Mouse (Mus musculus) forebrain, embryonic 14.5 days (tissue): ENCODE results near the gene Tmem143. TPM values are rescaled to one million over a fixed set of nuclear protein-coding genes. Genes with fewer than 3 reads are reported as not detected.
A peak's percentile ranks its signal among the peaks of the same experiment; 100 is the strongest.
"Not testable (repeated sequence)": the region's sequence is repeated elsewhere in the genome, so short reads cannot be mapped to it uniquely, and the experiment has no call there.

ENCODE experiments used
- ATAC-seq: fragments of 200-750 bp; cut with Nextera tagmentation; 2 replicates; pipeline ENCODE4 v1.8.0; 2017; ENCODE audit warnings: mild to moderate bottlenecking, moderate library complexity
- DNase-seq: peaks from one replicate; pipeline ENCODE4 v3.0.0-alpha.2; 2015; ENCODE audit warnings: low spot score
- H3K27ac ChIP-seq: fragments of 300-500 bp; sonication (generic); 2 replicates; pipeline ENCODE4 v1.5.1; 2014; ENCODE audit warnings: low read depth, mild to moderate bottlenecking, control low read depth, low read length, moderate library complexity
- H3K27me3 ChIP-seq: fragments of 300-500 bp; sonication (generic); replicated peaks from 2 replicates; pipeline ENCODE4 v1.6.1; 2014; ENCODE audit warnings: low read length, control low read depth, mixed read lengths; ENCODE audit not compliant: control insufficient read depth, insufficient read depth
- H3K36me3 ChIP-seq: fragments of 300-500 bp; sonication (generic); 2 replicates; pipeline ENCODE4 v1.6.1; 2014; ENCODE audit warnings: low read length, control low read depth; ENCODE audit not compliant: control insufficient read depth, insufficient read depth
- H3K4me1 ChIP-seq: fragments of 300-500 bp; sonication (generic); 2 replicates; pipeline ENCODE4 v1.6.1; 2014; ENCODE audit warnings: antibody characterized with exemption, low read length, control low read depth; ENCODE audit not compliant: control insufficient read depth, insufficient read depth
- H3K4me2 ChIP-seq: fragments of 300-500 bp; sonication (generic); 2 replicates; pipeline ENCODE4 v1.6.1; 2014; ENCODE audit warnings: mild to moderate bottlenecking, control low read depth, low read length
- H3K4me3 ChIP-seq: fragments of 300-500 bp; sonication (generic); 2 replicates; pipeline ENCODE4 v1.5.1; 2014; ENCODE audit warnings: low read depth, low read length, control low read depth
- H3K9ac ChIP-seq: fragments of 300-500 bp; sonication (generic); 2 replicates; pipeline ENCODE4 v1.6.1; 2014; ENCODE audit warnings: mild to moderate bottlenecking, low read length, control low read depth, moderate library complexity
- H3K9me3 ChIP-seq: fragments of 300-500 bp; sonication (generic); replicated peaks from 2 replicates; pipeline ENCODE4 v1.6.1; 2016; ENCODE audit warnings: low read length, control low read depth, mixed read lengths; ENCODE audit not compliant: control insufficient read depth
- WGBS: fragments of 180-500 bp; shearing (Covaris S2); extraction: QIAGEN DNeasy Blood & Tissue Kit; methylation state at CpG from one replicate; pipeline ENCODE4 v1.1.7; 2014; 5-methylcytosine and 5-hydroxymethylcytosine counted together
- polyA plus RNA-seq: library from polyadenylated mRNA; unstranded; fragments of >200 nt; fragmentation: Nextera tagmentation; extraction: Ambion mirVana; gene quantifications from 2 replicates; pipeline ENCODE4 v1.2.1, GENCODE M21; 2014

Tmem143 gene
- polyA plus RNA-seq, 1 experiment from 2014 or later: 5.1 TPM

GRCm38 (mm10) chr7:45923762-45924428 lies 27.2 kb downstream of the Tmem143 start, which contains the start of gene Ccdc114:
Gene Ccdc114, plus strand, starts transcription at chr7:45924072.
- Histone ChIP-seq H3K27me3 (no peaks in the 10 kb centered on the region), H3K4me1 (peaks cover 6% of the 10 kb centered on the region), H3K9me3 (no peaks in the 10 kb centered on the region), H3K4me3 (peak within 1 kb of the TSS; percentile 37), H3K27ac (peak within 1 kb of the TSS; percentile 63; the same call in 1 of the 2 replicates), H3K36me3 (no peaks in the 10 kb centered on the region), H3K9ac (peak within 1 kb of the TSS; percentile 53), H3K4me2 (peak within 1 kb of the TSS; percentile 52)
- DNase-seq: peak; percentile 25
- 7% methylated on average over 24 of the region's 24 CpGs for WGBS
- peak; percentile 33; the same call in 1 of the 2 replicates for ATAC-seq

DNA sequence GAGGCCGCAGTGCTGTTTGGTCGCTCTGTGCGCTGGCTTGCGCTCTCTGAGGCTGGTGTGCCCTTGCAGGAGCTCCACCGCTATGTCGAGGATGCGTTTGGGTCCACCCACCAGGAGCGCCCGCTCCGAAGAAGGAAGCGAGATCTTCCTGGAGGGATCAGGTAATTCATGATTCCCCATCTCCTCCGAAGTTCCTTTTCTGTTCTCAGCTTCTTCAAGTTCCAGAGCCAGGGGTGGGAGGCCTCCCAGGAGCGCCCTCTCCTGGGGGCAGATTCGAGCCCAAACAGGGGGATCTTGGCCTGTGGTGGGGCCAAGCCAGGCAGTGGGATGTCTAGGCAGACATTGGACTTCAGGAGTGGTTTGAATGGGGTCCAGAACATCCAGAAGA lies 27.7 kb downstream of the Tmem143 start:
- Histone ChIP-seq H3K27me3 (no peaks in the 10 kb centered on the region), H3K27ac (0 out of 2 replicates have a peak overlapping the region, but pooled peaks have one; percentile 0), H3K36me3 (no peaks in the 10 kb centered on the region), H3K4me1 (peaks cover 6% of the 10 kb centered on the region), H3K4me2 (peak overlapping the region; percentile 52), H3K9me3 (no peaks in the 10 kb centered on the region), H3K9ac (no peak overlapping the region), H3K4me3 (no peak overlapping the region)
- 14% methylated on average over 14 of the region's 14 CpGs for WGBS
- ATAC-seq: no peak
- no peak for DNase-seq

- no peaks in the 10 kb centered on the region for H3K36me3 ChIP-seq
- no peak overlapping the region for H3K27ac ChIP-seq
- H3K9ac ChIP-seq: no peak overlapping the region
- no peak overlapping the region for H3K4me3 ChIP-seq
- no peaks in the 10 kb centered on the region for H3K4me1 ChIP-seq
- 0 out of 2 replicates have a peak overlapping the region, but pooled peaks have one; percentile 24 for H3K4me2 ChIP-seq
- H3K9me3 ChIP-seq: no peaks in the 10 kb centered on the region
- H3K27me3 ChIP-seq: no peaks in the 10 kb centered on the region
- no peak for ATAC-seq
- 10% methylated on average over 19 of the region's 23 CpGs for WGBS
- no peak for DNase-seq
Observed at GRCm38 (mm10) chr7:45928626-45929295, 32.0 kb downstream of the Tmem143 start.

DNA sequence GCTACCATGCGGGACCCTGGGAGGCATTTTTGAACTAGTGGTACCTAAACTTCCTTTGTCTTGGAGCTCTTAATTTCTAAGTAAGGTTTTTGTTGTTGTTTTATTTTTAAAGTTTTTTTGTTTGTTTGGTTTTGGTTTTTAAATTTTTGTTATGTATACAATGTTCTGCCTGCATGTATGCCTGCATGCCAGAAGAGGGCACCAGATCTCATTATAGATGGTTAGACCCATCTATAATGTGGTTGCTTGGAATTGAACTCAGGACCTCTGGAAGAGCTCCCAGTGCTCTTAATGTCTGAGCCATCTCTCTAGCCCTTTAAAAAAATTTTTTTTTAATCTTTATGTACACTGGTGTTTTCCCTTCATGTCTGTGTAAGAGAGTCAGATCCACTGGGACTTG lies 32.9 kb downstream of the Tmem143 start:
- Histone ChIP-seq H3K36me3 (no peaks in the 10 kb centered on the region), H3K9ac (no peak overlapping the region), H3K4me3 (no peak overlapping the region), H3K4me2 (no peak overlapping the region), H3K4me1 (no peaks in the 10 kb centered on the region), H3K9me3 (no peaks in the 10 kb centered on the region), H3K27ac (no peak overlapping the region), H3K27me3 (no peaks in the 10 kb centered on the region)
- no peak for DNase-seq
- 83% methylated on average over 1 of the region's 1 CpGs for WGBS
- no peak for ATAC-seq

DNA sequence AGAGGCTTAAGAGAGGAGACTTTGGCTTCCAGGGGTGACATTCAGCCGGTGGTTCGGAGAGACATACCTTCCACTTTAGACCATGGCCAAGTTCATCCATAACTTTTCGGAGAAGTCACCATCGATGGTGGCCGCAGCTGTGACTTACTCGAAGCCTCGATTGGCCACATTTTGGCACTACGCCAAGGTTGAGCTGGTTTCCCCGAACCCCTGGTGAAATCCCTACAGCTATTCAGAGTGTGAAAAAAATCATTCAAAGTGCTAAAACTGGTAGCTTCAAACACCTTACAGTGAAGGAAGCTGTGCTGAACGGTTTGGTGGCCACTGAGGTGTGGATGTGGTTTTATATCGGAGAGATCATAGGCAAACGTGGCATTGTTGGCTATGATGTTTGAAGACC lies 37.0 kb downstream of the Tmem143 start:
- WGBS: 89% methylated on average over 12 of the region's 12 CpGs
- not testable (repeated sequence) for H3K4me1 ChIP-seq, DNase-seq, H3K9me3 ChIP-seq, H3K4me3 ChIP-seq, H3K27ac ChIP-seq, H3K27me3 ChIP-seq, H3K4me2 ChIP-seq, ATAC-seq, H3K36me3 ChIP-seq, H3K9ac ChIP-seq

DNA sequence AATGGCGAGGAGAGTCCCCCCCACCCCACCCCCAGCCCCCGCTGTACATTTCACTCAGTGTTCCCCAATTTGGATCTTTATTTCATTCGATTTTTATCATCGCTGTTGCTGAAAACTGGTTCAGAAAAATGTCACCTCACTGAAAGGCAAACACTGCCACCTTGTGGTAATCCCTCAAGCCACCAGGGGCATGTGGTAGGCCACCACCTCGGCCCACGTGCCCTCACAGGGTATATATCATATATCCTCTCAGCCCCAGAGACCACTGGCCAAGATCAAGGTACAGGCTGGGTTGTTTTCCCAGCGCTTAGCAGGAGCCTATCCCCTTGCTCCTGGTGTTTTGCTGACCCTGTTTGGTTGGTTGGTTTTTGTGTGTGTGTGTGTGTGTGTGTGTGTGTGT lies 38.4 kb downstream of the Tmem143 start:
- DNase-seq (peak; percentile 72), ATAC-seq (0 out of 2 replicates have a peak, but pooled peaks have one; percentile 42)
- Histone ChIP-seq H3K4me2 (no peak overlapping the region), H3K4me1 (no peaks in the 10 kb centered on the region), H3K9me3 (no peaks in the 10 kb centered on the region), H3K36me3 (no peaks in the 10 kb centered on the region), H3K27ac (no peak overlapping the region), H3K9ac (no peak overlapping the region), H3K27me3 (no peaks in the 10 kb centered on the region), H3K4me3 (no peak overlapping the region)
- 22% methylated on average over 7 of the region's 7 CpGs for WGBS

GRCm38 (mm10) chr7:45939836-45940235 lies 43.1 kb downstream of the Tmem143 start:
- H3K27me3 ChIP-seq: no peaks in the 10 kb centered on the region
- no peak for DNase-seq
- ATAC-seq: no peak
- H3K9me3 ChIP-seq: no peaks in the 10 kb centered on the region
- H3K9ac ChIP-seq: no peak overlapping the region
- H3K4me3 ChIP-seq: no peak overlapping the region
- no peak overlapping the region for H3K27ac ChIP-seq
- WGBS: 57% methylated on average over 2 of the region's 2 CpGs
- H3K4me2 ChIP-seq: no peak overlapping the region
- H3K36me3 ChIP-seq: no peaks in the 10 kb centered on the region
- H3K4me1 ChIP-seq: no peaks in the 10 kb centered on the region

DNA sequence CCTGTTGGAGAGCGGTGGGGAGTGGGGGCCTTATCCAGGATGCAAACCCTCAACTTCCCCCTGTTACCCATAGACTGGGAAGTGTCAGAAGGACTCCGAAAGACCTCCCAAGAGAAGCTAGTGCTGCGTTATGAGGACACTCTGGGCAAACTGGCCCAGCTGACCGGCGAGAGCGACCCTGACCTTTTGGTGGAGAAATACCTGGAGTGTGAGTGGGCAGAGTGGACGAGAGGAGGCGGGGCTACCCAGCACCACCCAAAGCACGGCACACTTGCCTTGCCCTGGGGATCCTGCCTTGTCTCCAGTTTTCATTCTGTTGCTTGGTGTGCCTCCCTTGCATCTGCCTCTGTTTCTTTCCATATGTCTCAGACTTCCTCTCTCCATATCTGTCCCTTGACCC lies 45.2 kb downstream of the Tmem143 start:
- ATAC-seq: no peak
- 90% methylated on average over 9 of the region's 9 CpGs for WGBS
- no peaks in the 10 kb centered on the region for H3K36me3 ChIP-seq
- no peak overlapping the region for H3K27ac ChIP-seq
- H3K4me1 ChIP-seq: no peaks in the 10 kb centered on the region
- H3K9ac ChIP-seq: no peak overlapping the region
- no peaks in the 10 kb centered on the region for H3K27me3 ChIP-seq
- no peak overlapping the region for H3K4me3 ChIP-seq
- no peak for DNase-seq
- H3K4me2 ChIP-seq: no peak overlapping the region
- no peaks in the 10 kb centered on the region for H3K9me3 ChIP-seq

GRCm38 (mm10) chr7:45943280-45943679 lies 46.5 kb downstream of the Tmem143 start:
- not testable (repeated sequence) for H3K36me3 ChIP-seq, ATAC-seq, H3K27me3 ChIP-seq, H3K4me3 ChIP-seq, H3K27ac ChIP-seq, DNase-seq, H3K4me2 ChIP-seq, H3K9ac ChIP-seq, H3K9me3 ChIP-seq, H3K4me1 ChIP-seq
- WGBS: no CpG with 5 or more reads among the region's 1 CpGs
